Mouse (Mus musculus): ENCODE results near the gene Zcchc8.

DNA sequence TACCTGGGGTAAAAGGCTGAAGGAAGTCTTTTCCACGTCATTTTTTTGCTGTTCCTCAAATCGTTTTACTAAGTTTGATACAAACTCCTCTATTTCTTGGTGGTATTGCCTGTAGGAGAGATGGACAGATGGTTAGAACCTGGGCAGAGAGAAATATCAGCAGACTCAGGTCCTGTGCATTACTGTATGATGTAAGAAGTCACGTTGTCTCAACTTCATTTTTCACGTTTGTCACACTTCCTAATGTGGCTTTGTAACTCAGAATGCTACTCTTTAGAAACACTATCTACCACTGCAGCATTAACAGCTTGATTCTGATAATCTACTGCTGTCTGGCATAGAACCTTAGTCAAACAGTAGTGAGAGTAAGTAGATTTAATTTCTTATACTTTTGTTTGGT, 6.3 kb downstream of the Zcchc8 start:
- TF ChIP-seq CTCF (IDR thresholded peaks at IDR 0.05; ENCODE audit: low read depth, low read length), result no peak
- no peak for TF ChIP-seq POLR2A (IDR thresholded peaks at IDR 0.05; ENCODE audit: insufficient read depth, low read length)

All from ES-Bruce4 (cell line).